Mouse (Mus musculus) gastrocnemius, postnatal 25 days (tissue): ENCODE measurements around the gene Grwd1. TPM values are rescaled to one million over a fixed set of nuclear protein-coding genes. Genes with fewer than 3 reads are reported as not detected.

Experiments
- DNase-seq: peaks from one replicate; pipeline ENCODE4 v3.0.0; 2022
- total RNA-seq, 2 experiments: library from RNA; stranded (reverse); gene quantifications; 1 replicate in 1 of 2; 2 replicates in 1 of 2; pipeline ENCODE4 v1.2.3; 2021

The Grwd1 gene
- total RNA-seq, 2 experiments from 2014 or later = 13.5 to 14.5 TPM

DNA sequence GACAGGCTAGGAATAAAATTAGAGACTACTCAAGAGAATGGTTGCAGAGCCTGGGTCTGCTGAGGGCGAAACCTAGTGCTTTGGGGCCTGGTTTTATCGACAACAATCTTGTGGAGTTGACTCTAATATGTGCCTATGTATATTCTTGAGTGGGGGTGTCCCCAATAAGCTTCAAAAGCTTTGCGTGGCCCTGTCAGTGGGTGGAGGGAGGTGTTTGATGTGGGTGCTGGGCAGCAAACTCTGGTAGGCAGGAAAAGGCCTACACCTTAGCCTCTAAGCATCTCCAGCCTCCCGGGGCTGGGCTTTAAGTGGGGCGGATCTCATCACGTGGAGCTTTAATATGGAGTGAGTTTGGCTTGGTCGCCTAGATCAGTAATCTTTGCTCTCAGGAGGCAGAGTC lies 31.8 kb downstream of the Grwd1 start:
- DNase-seq = no peak

DNA sequence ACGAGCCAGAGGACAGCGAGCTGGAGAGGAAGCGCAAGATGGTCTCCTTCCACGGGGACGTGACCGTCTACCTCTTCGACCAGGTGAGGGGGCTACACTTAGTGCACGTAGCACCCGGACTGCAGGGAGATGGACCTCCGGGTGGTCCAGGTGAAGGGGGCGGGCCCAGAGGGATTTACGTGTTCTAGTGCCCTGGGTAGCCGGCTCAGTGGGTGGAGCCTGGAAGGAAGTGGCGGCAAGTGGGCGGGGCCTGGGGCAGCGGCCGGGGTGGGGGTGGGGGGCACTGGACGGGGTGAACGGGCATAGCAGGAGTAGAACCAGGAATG lies 32.3 kb downstream of the Grwd1 start:
- no peak for DNase-seq

DNA sequence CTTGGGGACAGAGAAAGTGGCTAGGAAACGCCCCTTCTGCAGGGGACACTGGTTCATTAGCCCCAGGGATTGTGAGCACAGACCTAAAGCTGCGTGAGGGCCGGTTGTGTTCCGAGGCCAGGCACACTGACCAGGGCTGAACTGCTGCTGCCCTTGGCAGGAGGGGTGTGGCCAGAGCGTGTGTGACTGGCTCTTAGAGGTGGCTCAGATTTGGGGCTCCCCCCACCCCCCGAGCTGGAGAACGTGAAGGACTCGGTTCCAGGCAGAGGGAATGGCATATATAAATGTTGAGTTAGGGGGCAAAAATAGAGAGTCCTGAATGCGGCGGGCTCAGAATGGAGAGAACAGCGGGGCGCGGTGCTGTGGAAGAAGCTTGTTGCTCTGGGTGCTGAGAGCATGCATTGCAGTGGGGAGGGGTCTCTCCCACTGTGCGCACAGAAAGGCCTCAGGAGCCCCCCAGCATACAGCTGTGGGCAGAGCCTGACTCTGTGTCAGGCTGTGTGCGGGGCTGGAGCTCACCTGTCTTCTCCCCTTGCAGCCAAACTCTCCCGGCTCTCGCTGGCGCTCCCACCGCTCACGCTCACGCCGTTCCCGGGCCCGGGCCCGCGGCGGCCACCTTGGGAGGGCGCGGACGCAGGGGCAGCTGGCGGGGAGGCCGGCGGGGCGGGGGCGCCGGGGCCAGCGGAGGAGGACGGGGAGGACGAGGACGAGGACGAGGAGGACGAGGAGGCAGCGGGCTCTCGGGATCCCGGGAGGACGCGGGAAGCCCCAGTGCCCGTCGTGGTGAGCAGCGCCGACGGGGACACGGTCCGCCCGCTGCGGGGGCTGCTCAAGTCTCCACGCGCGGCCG lies 32.9 kb downstream of the Grwd1 start:
- DNase-seq = no peak

DNA sequence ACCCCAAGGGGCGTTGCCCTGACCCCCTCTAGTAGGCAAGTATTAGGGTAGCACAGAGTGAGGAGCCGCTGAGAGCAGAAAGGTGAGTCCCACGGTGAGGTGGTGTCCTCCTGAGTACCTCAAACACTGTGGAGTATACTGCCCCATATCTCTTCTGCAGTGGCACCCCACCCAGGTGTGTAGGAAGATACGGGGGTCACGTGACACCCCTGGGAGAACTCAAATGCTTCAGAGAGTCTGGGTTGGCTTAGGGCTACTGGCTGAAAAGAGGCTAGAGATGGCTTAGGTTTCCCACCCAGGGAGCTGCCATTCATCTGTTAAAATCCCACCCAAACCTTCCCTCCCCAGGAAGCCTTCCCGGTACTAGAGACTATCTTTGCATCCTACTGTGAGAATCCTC lies 33.8 kb downstream of the Grwd1 start:
- DNase-seq = no peak

DNA sequence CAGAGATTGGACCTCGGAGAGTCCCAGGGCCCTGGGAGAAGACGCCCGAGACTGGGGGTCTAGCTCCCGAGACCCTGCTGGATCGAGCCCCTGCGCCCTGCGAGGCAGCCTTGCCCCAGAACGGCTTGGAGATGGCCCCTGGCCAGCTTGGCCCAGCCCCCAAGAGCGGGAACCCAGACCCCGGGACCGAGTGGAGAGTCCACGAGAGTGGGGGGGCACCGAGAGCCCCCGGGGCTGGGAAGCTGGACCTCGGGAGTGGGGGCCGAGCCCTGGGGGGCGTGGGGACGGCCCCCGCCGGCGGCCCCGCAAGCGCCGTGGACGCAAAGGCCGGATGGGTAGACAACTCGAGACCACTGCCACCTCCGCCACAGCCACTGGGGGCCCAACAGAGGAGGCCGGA lies 35.8 kb downstream of the Grwd1 start:
- DNase-seq = no peak

DNA sequence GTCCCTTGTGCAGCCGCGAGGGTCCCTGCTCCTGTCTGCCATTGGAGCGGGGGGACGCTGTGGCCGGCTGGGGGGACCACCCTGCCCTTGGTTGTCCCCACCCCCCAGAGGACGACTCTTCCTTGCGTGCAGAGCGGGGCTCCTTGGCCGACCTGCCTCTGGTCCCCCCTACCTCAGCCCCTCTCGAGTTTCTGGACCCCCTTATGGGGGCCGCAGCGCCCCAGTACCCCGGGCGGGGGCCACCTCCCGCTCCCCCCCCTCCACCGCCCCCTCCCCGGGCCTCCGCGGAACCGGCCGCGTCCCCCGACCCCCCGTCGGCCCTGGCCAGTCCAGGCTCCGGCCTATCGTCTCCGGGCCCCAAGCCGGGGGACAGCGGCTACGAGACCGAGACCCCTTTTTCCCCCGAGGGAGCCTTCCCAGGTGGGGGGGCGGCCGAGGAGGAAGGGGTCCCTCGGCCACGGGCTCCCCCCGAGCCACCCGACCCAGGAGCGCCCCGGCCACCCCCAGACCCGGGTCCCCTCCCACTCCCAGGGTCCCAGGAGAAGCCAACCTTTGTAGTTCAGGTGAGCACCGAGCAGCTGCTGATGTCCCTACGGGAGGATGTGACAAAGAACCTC lies 36.7 kb downstream of the Grwd1 start:
- no peak for DNase-seq

DNA sequence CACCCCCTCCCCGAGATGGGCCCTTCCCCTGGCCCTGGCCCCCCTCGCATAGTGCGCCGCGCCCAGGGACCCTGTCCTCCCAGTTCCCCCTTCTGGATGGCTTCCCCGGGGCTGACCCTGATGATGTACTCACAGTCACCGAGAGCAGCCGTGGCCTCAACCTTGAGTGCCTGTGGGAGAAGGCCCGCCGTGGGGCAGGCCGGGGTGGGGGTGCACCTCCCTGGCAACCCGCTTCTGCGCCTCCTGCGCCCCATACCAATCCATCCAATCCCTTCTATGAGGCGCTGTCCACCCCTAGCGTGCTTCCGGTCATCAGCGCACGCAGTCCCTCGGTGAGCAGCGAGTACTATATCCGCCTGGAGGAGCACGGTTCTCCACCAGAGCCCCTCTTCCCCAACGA lies 37.5 kb downstream of the Grwd1 start:
- no peak for DNase-seq

DNA sequence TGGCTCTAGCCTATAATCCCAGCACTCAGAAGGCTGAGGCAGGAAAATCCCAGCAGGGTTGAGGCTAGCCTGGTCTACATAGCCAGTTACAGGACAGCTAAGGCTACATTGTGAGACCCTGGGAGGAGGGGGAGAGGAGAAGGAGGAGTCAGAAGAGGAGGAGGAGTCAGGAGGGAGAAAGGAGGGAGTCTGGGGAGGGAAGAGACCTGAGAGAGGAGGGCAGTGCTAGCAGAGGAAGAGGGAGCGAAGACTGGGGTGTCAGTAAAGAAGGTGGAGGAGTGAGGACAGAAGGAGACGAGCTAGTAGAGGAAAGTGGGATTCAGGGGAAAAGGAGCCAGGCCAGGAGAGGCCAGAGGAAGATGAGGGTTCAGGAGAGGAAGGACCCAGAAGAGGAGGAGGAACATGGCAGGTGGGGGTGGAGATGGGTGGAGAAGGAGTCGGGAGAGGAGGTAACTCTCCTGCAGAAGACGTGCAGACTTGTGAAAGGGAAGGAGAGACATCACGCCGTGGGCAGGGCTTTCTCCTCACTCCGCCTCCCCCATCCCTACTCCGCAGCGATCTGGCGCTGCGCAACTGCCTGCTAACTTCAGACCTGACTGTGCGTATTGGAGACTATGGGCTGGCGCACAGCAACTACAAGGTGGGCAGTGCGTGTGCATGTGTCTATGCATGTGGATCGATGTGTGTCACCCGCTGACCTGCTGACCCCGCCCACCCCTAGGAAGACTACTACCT lies 38.8 kb downstream of the Grwd1 start:
- no peak for DNase-seq

DNA sequence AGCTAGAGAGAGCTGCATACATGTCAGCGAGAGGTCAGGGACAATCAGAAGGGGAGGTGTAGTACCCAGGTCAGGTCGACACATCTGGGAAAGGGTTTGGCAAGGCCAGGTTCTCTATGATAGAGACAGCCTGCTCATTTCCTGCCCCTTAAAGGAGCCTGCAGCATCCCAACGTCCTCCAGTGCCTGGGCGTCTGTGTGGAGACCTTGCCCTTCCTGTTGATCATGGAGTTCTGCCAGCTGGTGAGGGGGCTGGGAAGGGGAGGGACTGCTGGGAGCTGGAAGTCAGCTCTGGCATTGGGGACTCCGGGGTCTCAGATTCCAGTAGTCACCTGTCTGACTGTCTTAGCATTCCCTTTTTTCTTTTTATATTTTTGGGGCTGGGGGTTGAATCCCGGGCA lies 40.0 kb downstream of the Grwd1 start:
- DNase-seq = no peak

DNA sequence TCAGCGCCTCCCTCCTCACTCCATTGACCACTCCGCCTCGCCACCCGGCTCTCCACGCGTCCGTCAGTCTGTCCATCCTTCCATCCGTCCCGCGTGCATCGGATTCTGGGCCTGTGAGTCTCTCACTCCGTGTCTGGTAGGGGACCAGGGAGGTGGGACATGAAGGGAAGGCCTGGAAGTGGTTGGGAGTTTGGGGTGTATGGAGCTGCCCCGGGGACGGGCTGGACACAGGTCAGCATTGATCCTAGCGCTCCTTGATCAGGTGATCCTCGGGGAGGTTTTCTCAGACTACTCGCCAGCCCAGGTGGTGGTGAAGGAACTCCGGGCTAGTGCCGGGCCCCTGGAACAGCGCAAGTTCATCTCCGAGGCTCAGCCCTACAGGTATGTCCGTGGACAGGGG lies 43.1 kb downstream of the Grwd1 start:
- no peak for DNase-seq

DNA sequence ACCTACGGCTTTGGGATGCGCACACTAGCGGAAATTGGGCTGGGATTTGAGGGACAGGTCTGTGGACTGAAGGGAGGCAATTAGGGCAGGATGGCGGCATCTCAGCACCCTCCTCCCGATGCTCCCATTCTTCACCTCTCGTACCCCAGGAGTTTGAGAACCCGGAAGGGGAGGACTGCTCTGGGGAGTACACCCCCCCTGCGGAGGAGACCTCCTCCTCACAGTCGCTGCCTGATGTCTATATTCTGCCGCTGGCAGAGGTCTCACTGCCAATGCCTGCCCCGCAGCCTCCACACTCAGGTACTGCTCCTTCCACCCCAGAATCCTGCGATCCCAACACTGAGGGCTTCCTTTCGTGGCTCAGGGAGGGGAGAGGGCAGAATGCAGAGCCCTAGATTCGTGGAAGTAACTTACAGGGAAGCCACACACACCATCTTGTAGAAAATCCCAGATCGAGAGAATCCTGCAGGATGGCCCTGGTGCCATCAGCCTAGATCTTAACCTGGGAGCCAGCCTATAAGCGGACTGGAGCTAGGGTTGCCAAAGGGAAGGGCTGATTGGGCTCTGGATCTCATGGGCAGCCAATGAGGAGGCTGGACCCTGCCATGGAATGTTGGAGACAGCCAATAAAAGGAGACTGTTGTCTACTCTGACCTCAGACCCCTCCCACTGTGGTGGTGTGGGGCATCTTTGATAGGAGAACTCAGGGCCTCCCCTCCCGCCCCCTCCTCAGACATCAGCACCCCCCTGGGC lies 43.9 kb downstream of the Grwd1 start:
- DNase-seq = no peak

DNA sequence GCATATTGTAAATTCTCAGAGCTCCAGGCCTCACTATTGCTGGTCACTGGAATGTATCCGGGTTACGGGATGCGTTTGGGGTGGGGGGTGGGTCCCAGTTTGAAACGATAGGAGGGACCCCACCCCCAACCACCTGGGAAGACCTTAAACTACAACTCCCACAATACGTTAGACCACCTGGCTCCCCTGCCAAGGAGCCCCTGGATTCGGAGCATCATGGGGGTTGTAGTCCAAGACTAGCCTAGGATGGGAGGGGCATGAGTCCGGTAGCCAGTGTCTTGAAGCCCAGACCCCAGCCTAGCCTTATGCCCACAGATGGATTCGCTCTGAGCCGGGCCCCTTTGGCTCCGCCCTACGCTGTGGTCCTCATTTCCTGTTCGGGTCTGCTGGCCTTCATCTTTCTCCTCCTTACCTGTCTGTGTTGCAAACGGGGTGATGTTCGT lies 44.6 kb downstream of the Grwd1 start:
- no peak for DNase-seq

DNA sequence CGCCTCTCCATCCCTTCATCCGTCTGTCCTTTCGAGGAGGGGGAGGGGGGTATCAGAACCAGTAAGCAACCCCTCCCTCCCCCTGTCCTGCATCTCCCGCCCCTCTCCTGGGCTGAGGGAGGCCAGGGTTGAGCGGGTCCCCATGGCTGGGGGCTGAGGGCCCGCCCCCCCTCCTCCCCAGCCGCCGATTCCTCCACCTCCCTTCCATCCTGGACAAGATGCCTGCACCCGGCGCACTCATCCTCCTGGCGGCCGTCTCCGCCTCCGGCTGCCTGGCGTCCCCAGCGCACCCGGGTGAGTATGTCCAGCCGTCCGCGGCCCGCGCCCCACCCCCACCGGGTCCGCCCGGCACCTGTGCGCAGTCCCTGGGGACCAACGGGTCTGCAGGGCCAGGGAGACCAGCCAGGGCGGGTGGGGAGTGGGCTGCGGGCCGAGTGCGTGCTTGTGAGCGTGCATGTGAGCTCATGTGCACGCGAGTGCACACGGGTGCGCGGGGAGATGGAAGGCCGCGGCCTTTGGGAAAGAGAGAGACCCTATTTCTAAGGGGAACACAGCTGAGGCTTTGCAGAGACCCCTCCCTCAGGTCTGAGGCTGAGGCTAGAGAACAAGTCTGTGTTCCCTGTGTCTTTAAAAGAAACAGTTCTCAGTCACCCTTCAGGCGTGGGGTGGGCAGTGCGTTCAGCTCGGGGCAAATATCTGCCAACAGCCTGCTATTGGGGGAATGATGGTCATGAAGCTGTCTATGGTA lies 45.2 kb downstream of the Grwd1 start:
- DNase-seq = no peak

DNA sequence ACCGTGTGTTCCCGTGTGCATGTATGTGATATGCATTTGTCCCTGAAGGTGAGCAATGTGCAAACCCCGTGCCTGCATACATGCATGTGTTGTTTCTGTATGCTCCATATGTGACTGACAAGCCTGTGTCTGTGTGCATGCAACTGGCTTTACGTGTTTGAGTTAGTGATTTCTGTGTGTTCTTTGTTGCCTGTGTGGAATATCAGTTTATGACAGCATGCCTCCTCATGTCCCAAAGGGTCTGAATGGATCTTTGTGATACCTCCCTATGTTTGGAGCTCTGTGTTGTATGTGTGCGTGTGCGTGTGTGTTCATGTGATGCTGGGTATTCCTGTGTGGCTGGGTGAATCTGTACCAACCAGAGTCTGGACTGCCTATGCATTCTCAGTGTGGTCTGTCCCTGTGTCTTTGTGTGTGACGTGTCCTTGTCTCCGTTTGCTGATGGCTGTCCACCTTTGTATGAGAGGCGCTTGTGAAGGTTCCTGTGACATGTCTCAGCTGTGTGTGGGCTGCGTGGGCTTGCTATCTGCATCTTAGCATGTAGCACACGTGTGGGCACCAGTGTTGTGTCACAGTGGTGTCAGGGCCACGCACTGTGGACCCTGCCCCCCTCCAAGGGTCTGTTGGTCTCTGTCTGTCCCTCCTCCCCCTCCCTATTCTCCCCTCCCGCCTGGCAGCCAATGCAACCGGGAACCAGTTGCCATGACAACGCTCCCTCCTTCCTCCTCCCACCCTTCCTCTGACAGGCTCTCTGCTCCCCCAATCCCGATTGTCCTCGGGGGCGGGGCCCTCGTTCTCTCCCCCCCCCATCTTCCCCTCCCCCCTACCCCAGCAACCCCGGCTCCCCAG lies 46.0 kb downstream of the Grwd1 start, which contains the start of gene Sult2b1:
TSS of gene Sult2b1 (minus strand) at position 146 of the 849 bp plus-strand sequence.
- DNase-seq = no peak

DNA sequence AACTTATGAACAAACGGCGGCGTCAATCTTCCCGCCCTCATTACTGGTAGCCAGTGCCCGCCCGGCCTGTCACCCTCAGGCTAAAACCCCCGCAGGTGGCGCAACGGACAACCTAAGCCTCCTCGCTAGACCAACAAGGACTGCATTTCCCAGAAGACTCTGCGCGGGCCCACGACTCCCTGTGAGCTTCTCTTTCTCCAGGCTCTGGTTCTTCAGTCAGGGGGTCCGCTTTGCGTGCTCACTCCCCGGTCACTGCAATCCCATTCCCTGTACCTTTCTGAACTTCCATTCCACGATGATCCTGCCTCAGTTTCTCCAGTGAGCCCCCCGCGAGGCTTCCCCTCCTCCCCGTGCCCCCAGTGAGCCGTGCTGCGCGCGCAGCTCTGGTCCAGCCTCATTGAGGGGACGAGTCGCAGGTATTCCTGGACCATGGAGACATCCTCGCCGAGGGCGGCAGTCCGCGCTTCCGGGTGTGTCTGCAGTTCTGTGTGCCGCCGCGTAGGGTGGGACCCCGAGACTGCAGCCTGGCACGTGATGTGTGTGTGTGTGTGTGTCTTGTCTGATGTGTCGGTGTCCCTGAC lies 47.1 kb downstream of the Grwd1 start, which contains the start of gene Lmtk3:
TSS of gene Lmtk3 (plus strand) at position 228 of the 581 bp plus-strand sequence.
- DNase-seq = no peak

DNA sequence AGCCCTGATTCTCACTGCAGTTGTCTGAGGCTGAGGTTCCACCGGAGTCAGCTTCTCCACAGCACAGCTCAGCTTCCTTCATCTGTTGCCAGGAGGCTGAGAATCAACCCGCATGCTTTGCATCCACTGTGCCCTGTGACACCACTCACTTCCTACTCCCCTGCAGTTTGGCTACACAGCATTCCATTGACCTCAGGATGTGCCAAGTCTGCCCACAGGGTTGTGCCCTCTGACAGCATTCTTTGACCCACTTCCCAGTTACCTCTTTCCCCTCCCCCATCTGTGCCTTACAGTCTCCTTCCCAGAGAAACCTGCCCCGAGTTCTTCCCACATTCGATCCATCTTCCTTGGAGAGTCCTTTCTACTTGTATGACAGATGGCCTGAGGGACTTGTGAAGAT lies 48.5 kb downstream of the Grwd1 start:
- DNase-seq = no peak

DNA sequence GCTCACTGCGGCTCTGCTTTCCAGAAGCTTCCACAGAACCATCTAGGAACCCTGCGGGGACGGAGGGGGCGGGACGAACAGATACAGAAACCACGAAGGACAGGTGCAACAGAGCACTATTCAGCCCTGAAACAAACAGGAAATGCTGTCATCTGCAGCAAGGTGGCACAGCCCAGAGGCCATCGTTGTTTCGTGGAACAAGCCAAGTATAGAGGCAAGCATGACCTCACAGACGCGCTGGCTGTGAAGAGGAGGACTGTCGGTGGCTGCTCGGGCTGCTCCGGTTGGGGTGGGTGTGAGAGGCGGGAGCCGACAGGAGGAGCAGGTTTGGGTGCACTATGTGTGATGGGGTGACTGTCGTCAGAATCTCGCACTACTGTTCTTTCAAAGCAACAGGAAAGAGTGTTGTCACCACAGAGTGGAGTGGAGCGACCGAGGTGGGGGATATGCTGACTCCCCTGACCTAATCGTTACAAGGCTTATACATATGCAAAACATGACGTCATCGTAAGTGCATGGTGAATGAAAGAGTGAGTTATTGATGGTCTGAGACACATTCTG lies 51.6 kb downstream of the Grwd1 start:
- no peak for DNase-seq

DNA sequence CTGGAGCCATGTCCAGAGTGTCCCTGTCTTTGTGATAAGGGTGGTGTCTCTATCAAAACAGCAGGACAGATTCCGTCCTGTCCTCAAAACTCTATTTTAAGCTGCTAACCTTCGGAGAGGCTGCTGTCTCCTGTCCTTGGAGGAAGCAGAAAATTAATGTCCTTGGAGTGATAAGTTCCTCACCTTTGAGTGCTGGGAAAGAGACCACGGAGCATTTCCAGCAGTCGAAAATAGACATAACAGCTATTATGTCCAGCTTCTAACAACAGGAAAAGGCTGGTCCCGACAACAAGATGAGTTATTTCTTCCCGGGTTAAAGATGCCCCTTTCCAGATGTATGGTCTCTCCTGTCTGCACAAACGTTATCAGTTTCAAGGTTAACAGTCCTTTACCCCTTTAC lies 55.5 kb downstream of the Grwd1 start:
- no peak for DNase-seq
